Mouse (Mus musculus) myocyte (in vitro differentiated cells): Measurements from ENCODE around the gene Ankdd1a. TPM values are rescaled to one million over a fixed set of nuclear protein-coding genes. Genes with fewer than 3 reads are reported as not detected.

ENCODE experiments used
- H3K27me3 ChIP-seq: one replicate; pipeline ENCODE4 v1.6.1; 2011; ENCODE audit not compliant: control insufficient read depth, insufficient read depth, insufficient read length
- H3K36me3 ChIP-seq: one replicate; pipeline ENCODE4 v1.6.1; 2011; ENCODE audit not compliant: control insufficient read depth, insufficient read depth
- H3K4me2 ChIP-seq: one replicate; pipeline ENCODE4 v1.6.1; 2011; ENCODE audit warnings: low read depth, control low read depth
- H3K4me3 ChIP-seq: one replicate; pipeline ENCODE4 v1.5.1; 2011; ENCODE audit warnings: mild to moderate bottlenecking, control low read depth, moderate library complexity
- H3K79me2 ChIP-seq: one replicate; pipeline ENCODE4 v1.6.1; 2011; ENCODE audit not compliant: control insufficient read depth, insufficient read depth
- H3ac ChIP-seq: one replicate; pipeline ENCODE4 v1.6.1; 2011; ENCODE audit not compliant: control insufficient read depth, insufficient read length
- CEBPB ChIP-seq: IDR thresholded peaks from 2 replicates; pipeline ENCODE4 v1.6.1; 2011; ENCODE audit warnings: mild to moderate bottlenecking, moderate library complexity; ENCODE audit not compliant: poor library complexity, insufficient read depth, severe bottlenecking
- E2F4 ChIP-seq: IDR thresholded peaks from one replicate; pipeline ENCODE4 v1.6.1; 2011; ENCODE audit warnings: mild to moderate bottlenecking, control low read depth, moderate library complexity; ENCODE audit not compliant: insufficient read depth
- MAX ChIP-seq: IDR thresholded peaks from one replicate; pipeline ENCODE4 v1.6.1; 2011; ENCODE audit warnings: low read depth, mild to moderate bottlenecking, control low read depth
- MYOD1 ChIP-seq, 3 experiments: IDR thresholded peaks; one replicate each; pipeline ENCODE4 v1.6.1; 2011; ENCODE audit warnings: control low read depth in 2 of 3, low read depth in 2 of 3, mild to moderate bottlenecking in 2 of 3, moderate library complexity in 1 of 3; ENCODE audit not compliant: insufficient read length in 2 of 3, control insufficient read depth in 1 of 3
- MYOG ChIP-seq, 3 experiments: IDR thresholded peaks; one replicate each; pipeline ENCODE4 v1.6.1; 2011; ENCODE audit warnings: control low read depth in 2 of 3, low read depth in 2 of 3, mild to moderate bottlenecking in 2 of 3; ENCODE audit not compliant: insufficient read length in 2 of 3, control insufficient read depth in 1 of 3, insufficient read depth in 1 of 3
- POLR2A ChIP-seq: IDR thresholded peaks from one replicate; pipeline ENCODE4 v1.6.1; 2011; ENCODE audit warnings: low read depth, mild to moderate bottlenecking, control low read depth, moderate library complexity; ENCODE audit not compliant: insufficient read length
- POLR2AphosphoS2 ChIP-seq: IDR thresholded peaks from one replicate; pipeline ENCODE4 v1.6.1; 2011; ENCODE audit warnings: low read depth, control low read depth; ENCODE audit not compliant: insufficient read length
- REST ChIP-seq: IDR thresholded peaks from one replicate; pipeline ENCODE4 v1.6.1; 2011; ENCODE audit warnings: mild to moderate bottlenecking, control low read depth, moderate library complexity; ENCODE audit not compliant: insufficient read depth, insufficient read length
- SRF ChIP-seq: IDR thresholded peaks from one replicate; pipeline ENCODE4 v1.6.1; 2011; ENCODE audit warnings: low read depth; ENCODE audit not compliant: control insufficient read depth, insufficient read length
- TCF12 ChIP-seq: IDR thresholded peaks from one replicate; pipeline ENCODE4 v1.6.1; 2011; ENCODE audit warnings: mild to moderate bottlenecking, control low read depth; ENCODE audit not compliant: poor library complexity, insufficient read depth, severe bottlenecking
- TCF3 ChIP-seq: IDR thresholded peaks from one replicate; pipeline ENCODE4 v1.6.1; 2011; ENCODE audit warnings: low read depth, control low read depth; ENCODE audit not compliant: insufficient read length
- USF1 ChIP-seq: IDR thresholded peaks from one replicate; pipeline ENCODE4 v1.6.1; 2011; ENCODE audit warnings: low read depth, mild to moderate bottlenecking, control low read depth, moderate library complexity
- polyA plus RNA-seq: library from polyadenylated mRNA; unstranded; fragments of >200 nt; fragmentation: generic; extraction: Trizol; gene quantifications from one replicate; pipeline ENCODE4 v1.2.1, GENCODE M21; 2012; ENCODE audit warnings: missing spikeins

Ankdd1a gene
- polyA plus RNA-seq, 1 experiment: 0.02 TPM

- H3K4me2 ChIP-seq: peak overlapping the region; percentile 73
- H3K36me3 ChIP-seq: peaks cover 36% of the 10 kb centered on the region
These were observed 42.1 kb upstream of the Ankdd1a start for GRCm38 (mm10) chr9:65562081-65562506.

GRCm38 (mm10) chr9:65561016-65561415 is 41.0 kb upstream of the Ankdd1a start:
- peaks cover 29% of the 10 kb centered on the region for H3K36me3 ChIP-seq

More at GRCm38 (mm10) chr9:65562081-65562506, 42.1 kb upstream of the Ankdd1a start:
- H3K79me2 ChIP-seq: no peaks in the 10 kb centered on the region
- no peak overlapping the region for H3K4me3 ChIP-seq
- H3ac ChIP-seq: no peak overlapping the region
- TF ChIP-seq POLR2A: peak; percentile 14
- TF ChIP-seq USF1: peak; percentile 86
- TF ChIP-seq REST: no peak
- no peak for TF ChIP-seq TCF3
- no peak for TF ChIP-seq MYOG (IDR thresholded peaks at IDR 0.05; ENCODE audit: control insufficient read depth in 1 of 3, insufficient read depth in 1 of 3, insufficient read length in 2 of 3, low read depth in 2 of 3)
- no peaks in the 10 kb centered on the region for H3K27me3 ChIP-seq

GRCm38 (mm10) chr9:65558806-65559205 is 38.8 kb upstream of the Ankdd1a start:
- Histone ChIP-seq H3ac (no peak overlapping the region), H3K36me3 (peaks cover 22% of the 10 kb centered on the region), H3K79me2 (no peaks in the 10 kb centered on the region), H3K27me3 (no peaks in the 10 kb centered on the region), H3K4me2 (no peak overlapping the region), H3K4me3 (no peak overlapping the region)
- TF ChIP-seq E2F4 (no peak), CEBPB (no peak), REST (no peak), MAX (no peak), POLR2AphosphoS2 (no peak), MYOD1 (IDR thresholded peaks at IDR 0.05; ENCODE audit: control insufficient read depth in 1 of 3, insufficient read length in 2 of 3, low read depth in 2 of 3) (no peak), TCF3 (no peak), SRF (no peak), POLR2A (no peak), TCF12 (no peak), USF1 (no peak), MYOG (IDR thresholded peaks at IDR 0.05; ENCODE audit: control insufficient read depth in 1 of 3, insufficient read depth in 1 of 3, insufficient read length in 2 of 3, low read depth in 2 of 3) (no peak)

More at GRCm38 (mm10) chr9:65561016-65561415, 41.0 kb upstream of the Ankdd1a start:
- H3K79me2 ChIP-seq: no peaks in the 10 kb centered on the region
- H3ac ChIP-seq: no peak overlapping the region
- H3K27me3 ChIP-seq: no peaks in the 10 kb centered on the region
- TF ChIP-seq POLR2A: no peak
- no peak for TF ChIP-seq MAX
- no peak for TF ChIP-seq SRF
- no peak for TF ChIP-seq E2F4
- peak overlapping the region; percentile 73 for H3K4me2 ChIP-seq
- H3K4me3 ChIP-seq: no peak overlapping the region

- Histone ChIP-seq H3K4me2 (no peak overlapping the region), H3K27me3 (no peaks in the 10 kb centered on the region), H3ac (no peak overlapping the region), H3K36me3 (peaks cover 22% of the 10 kb centered on the region), H3K4me3 (no peak overlapping the region), H3K79me2 (no peaks in the 10 kb centered on the region)
- TF ChIP-seq USF1 (no peak), CEBPB (no peak), E2F4 (no peak), SRF (no peak), MYOD1 (IDR thresholded peaks at IDR 0.05; ENCODE audit: control insufficient read depth in 1 of 3, insufficient read length in 2 of 3, low read depth in 2 of 3) (no peak), MAX (no peak), REST (no peak), TCF3 (no peak), POLR2AphosphoS2 (no peak)
These were observed 37.0 kb upstream of the Ankdd1a start for GRCm38 (mm10) chr9:65556979-65557378.

GRCm38 (mm10) chr9:65556349-65556748 is 36.4 kb upstream of the Ankdd1a start:
- H3K79me2 ChIP-seq: no peaks in the 10 kb centered on the region
- peaks cover 22% of the 10 kb centered on the region for H3K36me3 ChIP-seq
- no peak overlapping the region for H3ac ChIP-seq
- TF ChIP-seq USF1 (no peak), REST (no peak), SRF (no peak), E2F4 (no peak), MYOG (IDR thresholded peaks at IDR 0.05; ENCODE audit: control insufficient read depth in 1 of 3, insufficient read depth in 1 of 3, insufficient read length in 2 of 3, low read depth in 2 of 3) (no peak), TCF3 (no peak), TCF12 (no peak), MYOD1 (IDR thresholded peaks at IDR 0.05; ENCODE audit: control insufficient read depth in 1 of 3, insufficient read length in 2 of 3, low read depth in 2 of 3) (no peak), POLR2AphosphoS2 (no peak), POLR2A (no peak)
- H3K4me3 ChIP-seq: no peak overlapping the region
- H3K4me2 ChIP-seq: no peak overlapping the region
- no peaks in the 10 kb centered on the region for H3K27me3 ChIP-seq
